Mouse (Mus musculus): ENCODE measurements around the gene Slc30a6. TPM values are rescaled to one million over a fixed set of nuclear protein-coding genes. Genes with fewer than 3 reads are reported as not detected.
"Not testable (repeated sequence)": the region's sequence is repeated elsewhere in the genome, so short reads cannot be mapped to it uniquely, and the experiment has no call there.

Slc30a6 gene
- polyA plus RNA-seq, 1 experiment from 2014 or later, result 28.7 TPM

DNA sequence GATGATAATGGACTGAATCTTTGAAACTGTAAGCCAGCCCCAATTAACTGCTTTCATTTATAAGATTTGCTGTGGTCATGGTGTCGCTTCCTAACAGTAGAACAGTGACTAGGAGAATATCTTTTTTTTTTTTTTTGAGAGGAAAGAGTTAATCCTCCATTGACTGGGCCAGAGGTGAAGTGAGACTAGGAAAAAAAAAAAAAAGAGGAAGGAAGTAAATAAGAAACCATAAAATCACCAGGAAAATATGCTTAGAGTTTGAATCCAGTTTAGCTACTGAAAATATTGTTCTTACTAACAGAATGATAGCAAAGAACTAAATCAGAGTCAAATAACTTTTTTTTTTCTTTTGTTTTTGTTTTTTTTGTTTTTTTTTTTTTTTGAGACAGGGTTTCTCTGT is 59.3 kb downstream of the Slc30a6 start:
- no peak overlapping the region for H3K4me3 ChIP-seq
- 98% methylated on average over 1 of the region's 1 CpGs for WGBS

DNA sequence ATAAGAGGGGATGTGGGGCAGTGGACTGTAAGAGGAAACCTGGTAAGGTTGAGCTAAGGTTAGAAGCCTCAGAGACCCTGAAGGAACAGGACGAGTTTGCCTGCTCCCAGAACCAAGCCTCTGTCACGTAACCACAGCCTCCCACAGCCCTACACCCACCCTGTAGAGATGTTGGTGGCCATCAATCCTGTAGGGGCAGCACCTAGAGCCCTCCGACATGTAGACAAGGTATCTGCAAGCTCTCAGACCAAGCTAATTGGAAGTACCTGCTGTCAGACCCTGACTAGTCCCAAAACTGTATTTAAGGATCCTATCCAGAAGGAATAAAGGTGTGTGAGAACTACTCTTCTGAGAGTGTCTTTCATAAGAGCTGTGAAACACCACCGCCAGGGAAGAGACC is 60.0 kb downstream of the Slc30a6 start:
- Histone ChIP-seq H3K9me3 (no peaks in the 10 kb centered on the region), H3K9ac (no peak overlapping the region), H3K27ac (no peak overlapping the region), H3K4me1 (no peaks in the 10 kb centered on the region), H3K4me3 (no peak overlapping the region), H3K4me2 (replicated peaks) (no peak overlapping the region), H3K36me3 (no peaks in the 10 kb centered on the region), H3K27me3 (replicated peaks) (no peaks in the 10 kb centered on the region)
- no peak for ATAC-seq (ENCODE audit: low FRiP score, low read depth)
- 82% methylated on average over 4 of the region's 4 CpGs for WGBS

More for the DNA sequence above, 59.3 kb downstream of the Slc30a6 start:
- Histone ChIP-seq H3K4me2 (replicated peaks) (no peak overlapping the region), H3K36me3 (no peaks in the 10 kb centered on the region), H3K9me3 (no peaks in the 10 kb centered on the region), H3K27me3 (replicated peaks) (no peaks in the 10 kb centered on the region), H3K9ac (no peak overlapping the region), H3K4me1 (no peaks in the 10 kb centered on the region), H3K27ac (no peak overlapping the region)
- no peak for ATAC-seq (ENCODE audit: low FRiP score, low read depth)

DNA sequence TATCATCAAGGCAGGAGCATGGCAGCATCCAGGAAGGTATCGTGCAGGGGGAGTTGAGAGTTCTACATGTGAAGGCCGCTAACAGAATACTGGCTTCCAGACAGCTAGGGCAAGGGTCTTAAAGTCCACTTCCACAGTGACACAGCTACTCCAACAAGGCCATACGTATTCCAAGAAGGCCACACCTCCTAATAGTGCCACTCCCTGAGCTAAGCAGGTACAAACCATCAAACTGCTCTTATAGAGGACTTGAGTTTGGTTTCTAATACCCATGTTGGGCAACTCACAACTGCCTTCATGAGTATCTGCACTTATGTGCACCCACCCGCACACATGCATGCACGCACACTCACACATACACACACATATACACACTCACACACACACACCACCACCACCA is 61.4 kb downstream of the Slc30a6 start:
- ATAC-seq (ENCODE audit: low FRiP score, low read depth), result no peak
- Histone ChIP-seq H3K4me1 (no peaks in the 10 kb centered on the region), H3K4me2 (replicated peaks) (no peak overlapping the region), H3K9me3 (no peaks in the 10 kb centered on the region), H3K27ac (no peak overlapping the region), H3K27me3 (replicated peaks) (no peaks in the 10 kb centered on the region), H3K4me3 (no peak overlapping the region), H3K9ac (no peak overlapping the region), H3K36me3 (no peaks in the 10 kb centered on the region)
- 92% methylated on average over 5 of the region's 5 CpGs for WGBS

DNA sequence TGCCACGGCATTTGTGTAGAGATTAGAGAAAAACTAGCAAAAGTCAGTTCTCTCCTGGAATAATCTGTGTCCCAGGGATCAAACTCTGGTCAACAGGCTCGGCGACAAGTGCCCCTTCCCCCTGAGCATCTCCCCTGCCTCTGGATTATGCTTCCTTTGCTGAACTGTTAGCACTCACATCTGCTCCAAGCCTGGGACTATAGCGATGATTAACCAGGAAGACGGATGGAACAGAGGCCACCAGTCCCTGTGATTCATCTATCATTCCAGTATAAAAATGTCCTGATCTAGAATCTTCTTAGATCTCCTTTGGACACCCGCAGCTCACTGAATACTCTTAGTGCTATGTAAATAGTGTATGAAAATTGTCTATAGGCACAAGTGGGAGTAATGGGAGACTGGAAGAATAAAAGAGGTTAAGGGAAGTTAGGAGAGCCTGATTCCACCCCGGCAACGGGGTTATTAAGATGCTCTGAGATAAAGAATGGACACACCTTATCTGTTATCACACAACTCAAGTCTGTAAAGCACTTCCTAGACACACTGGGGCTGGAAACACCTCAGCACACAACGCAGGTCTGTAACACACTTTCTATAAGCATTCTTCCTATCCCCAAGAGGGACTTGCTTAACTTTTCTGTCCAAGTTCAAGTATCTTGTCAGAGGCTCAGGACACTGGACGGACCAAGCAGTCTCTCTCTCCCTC is 62.7 kb downstream of the Slc30a6 start:
- no peak for ATAC-seq (ENCODE audit: low FRiP score, low read depth)
- no peak overlapping the region for H3K9ac ChIP-seq
- no peak overlapping the region for H3K27ac ChIP-seq
- no peak overlapping the region for H3K4me3 ChIP-seq
- WGBS, result 79% methylated on average over 10 of the region's 10 CpGs
- H3K4me1 ChIP-seq, result no peaks in the 10 kb centered on the region
- no peaks in the 10 kb centered on the region for H3K9me3 ChIP-seq
- H3K27me3 ChIP-seq (replicated peaks), result no peaks in the 10 kb centered on the region
- no peaks in the 10 kb centered on the region for H3K36me3 ChIP-seq
- H3K4me2 ChIP-seq (replicated peaks), result no peak overlapping the region

- Histone ChIP-seq H3K4me2 (replicated peaks) (no peak within 1 kb of the TSS), H3K27ac (no peak within 1 kb of the TSS), H3K4me1 (no peaks in the 10 kb centered on the region), H3K9ac (no peak within 1 kb of the TSS), H3K27me3 (replicated peaks) (no peaks in the 10 kb centered on the region), H3K9me3 (no peaks in the 10 kb centered on the region), H3K4me3 (no peak within 1 kb of the TSS), H3K36me3 (no peaks in the 10 kb centered on the region)
- 50% methylated on average over 8 of the region's 8 CpGs for WGBS
- no peak for ATAC-seq (ENCODE audit: low FRiP score, low read depth)
Measured at GRCm38 (mm10) chr17:74458711-74459408, 63.5 kb downstream of the Slc30a6 start, which contains the start of gene Nlrc4. Nlrc4 (minus strand) TSS chr17:74459142.

- Histone ChIP-seq H3K9me3 (no peaks in the 10 kb centered on the region), H3K36me3 (no peaks in the 10 kb centered on the region), H3K4me2 (replicated peaks) (no peak overlapping the region), H3K4me3 (no peak overlapping the region), H3K4me1 (no peaks in the 10 kb centered on the region), H3K9ac (no peak overlapping the region), H3K27ac (no peak overlapping the region), H3K27me3 (replicated peaks) (no peaks in the 10 kb centered on the region)
- ATAC-seq (ENCODE audit: low FRiP score, low read depth), result no peak
Measured at GRCm38 (mm10) chr17:74463510-74463909, 68.1 kb downstream of the Slc30a6 start.

- H3K4me1 ChIP-seq; H3K27me3 ChIP-seq (replicated peaks); H3K9me3 ChIP-seq; H3K9ac ChIP-seq; H3K4me3 ChIP-seq; H3K4me2 ChIP-seq (replicated peaks); ATAC-seq (ENCODE audit: low FRiP score, low read depth); H3K36me3 ChIP-seq; H3K27ac ChIP-seq: not testable (repeated sequence)
- 88% methylated on average over 2 of the region's 2 CpGs for WGBS
Measured at GRCm38 (mm10) chr17:74467981-74468380, 72.6 kb downstream of the Slc30a6 start.

DNA sequence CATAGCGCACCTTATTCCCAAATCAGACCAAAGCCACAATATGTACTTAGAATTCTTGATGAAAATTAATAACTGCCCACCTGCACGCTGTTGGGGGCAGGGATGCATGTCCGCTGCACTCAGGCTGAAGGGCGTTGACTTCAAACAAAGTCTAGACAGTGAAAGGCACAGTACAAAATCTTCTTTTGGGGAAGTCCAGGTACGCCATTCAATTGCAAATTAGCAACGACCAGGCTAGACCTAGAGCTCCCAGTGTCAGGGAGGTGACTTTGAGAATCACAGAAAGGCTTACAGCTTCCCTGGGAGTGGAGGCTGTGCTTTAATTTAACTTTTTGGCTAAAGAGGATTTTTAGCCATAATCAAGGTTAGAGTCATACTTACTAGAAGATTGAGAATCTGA is 74.7 kb downstream of the Slc30a6 start:
- H3K4me3 ChIP-seq; H3K27me3 ChIP-seq (replicated peaks); H3K9me3 ChIP-seq; H3K9ac ChIP-seq; H3K4me1 ChIP-seq; H3K27ac ChIP-seq; H3K36me3 ChIP-seq; ATAC-seq (ENCODE audit: low FRiP score, low read depth); H3K4me2 ChIP-seq (replicated peaks): not testable (repeated sequence)
- 82% methylated on average over 6 of the region's 6 CpGs for WGBS

Other genes with a start within 250 kb of the Slc30a6 start
- 73.7 and 77.1 TPM in 2 replicates for gene Memo1, start 100.1 kb upstream of the Slc30a6 start, polyA plus RNA-seq (2016; fragmentation: Nextera tagmentation; extraction: Ambion mirVana)
- 209 and 229 TPM in 2 replicates for gene Dpy30, start 71.7 kb upstream of the Slc30a6 start, polyA plus RNA-seq (2016; fragmentation: Nextera tagmentation; extraction: Ambion mirVana)
- 55.9 TPM in 2 replicates for gene Spast, start 56.6 kb upstream of the Slc30a6 start, polyA plus RNA-seq (2016; fragmentation: Nextera tagmentation; extraction: Ambion mirVana)
- gene Nlrc4, start 63.5 kb downstream of the Slc30a6 start, polyA plus RNA-seq (2016; fragmentation: Nextera tagmentation; extraction: Ambion mirVana), result 0.18 and 0.24 TPM in 2 replicates
- 58.0 and 64.6 TPM in 2 replicates for gene Yipf4, start 93.9 kb downstream of the Slc30a6 start, polyA plus RNA-seq (2016; fragmentation: Nextera tagmentation; extraction: Ambion mirVana)
- gene Birc6, start 132.7 kb downstream of the Slc30a6 start, polyA plus RNA-seq (2016; fragmentation: Nextera tagmentation; extraction: Ambion mirVana), result 91.9 and 95.6 TPM in 2 replicates